Mouse (Mus musculus): ENCODE results near the gene H2-Ab1. TPM values are rescaled to one million over a fixed set of nuclear protein-coding genes. Genes with fewer than 3 reads are reported as not detected.

H2-Ab1 gene
- total RNA-seq, 1 experiment: 1.9 TPM

DNA sequence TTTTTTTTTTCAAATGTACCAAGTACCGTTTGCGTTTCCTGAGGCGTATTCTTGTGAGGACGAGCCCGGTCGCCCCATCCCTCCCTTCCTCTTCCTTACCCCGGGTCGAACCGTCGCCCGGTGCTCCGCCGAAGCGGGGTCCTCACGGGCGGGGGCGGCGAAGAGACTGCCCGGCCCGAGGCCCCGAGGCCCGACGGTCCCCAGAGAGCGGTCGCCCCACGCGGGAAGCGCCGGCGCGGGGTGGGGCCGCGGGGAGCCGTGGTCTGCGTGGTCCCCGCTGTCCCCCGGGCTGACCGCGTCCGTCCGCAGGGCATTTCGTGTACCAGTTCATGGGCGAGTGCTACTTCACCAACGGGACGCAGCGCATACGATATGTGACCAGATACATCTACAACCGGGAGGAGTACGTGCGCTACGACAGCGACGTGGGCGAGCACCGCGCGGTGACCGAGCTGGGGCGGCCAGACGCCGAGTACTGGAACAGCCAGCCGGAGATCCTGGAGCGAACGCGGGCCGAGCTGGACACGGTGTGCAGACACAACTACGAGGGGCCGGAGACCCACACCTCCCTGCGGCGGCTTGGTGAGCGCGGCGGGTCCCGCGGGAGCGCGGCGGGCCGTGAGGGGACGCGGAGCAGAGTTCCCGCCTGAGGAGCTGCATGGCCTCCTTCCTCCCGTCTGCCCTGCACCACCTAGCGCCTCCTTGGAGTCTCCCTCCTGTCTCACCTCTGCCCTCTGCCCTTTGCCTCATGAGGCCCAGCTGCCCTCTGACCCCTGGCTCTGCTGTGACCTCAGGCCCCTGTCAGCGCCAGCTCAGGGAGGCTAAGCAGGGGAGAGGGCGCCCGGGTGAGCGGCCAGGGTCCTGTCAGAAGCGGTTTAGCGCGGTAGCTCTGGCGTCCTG lies 7.2 kb downstream of the H2-Ab1 start:
- H3K9me3 ChIP-seq (ENCODE audit: control insufficient read depth, insufficient read depth, low read depth, low read length): no peaks in the 10 kb centered on the region
- DNase-seq (ENCODE audit: low read depth, low spot score): no peak
- no peak overlapping the region for H3K27ac ChIP-seq (ENCODE audit: insufficient read depth, low read depth, low read length, poor library complexity, severe bottlenecking)
- peaks cover 0 to 2% of the 10 kb centered on the region in 2 experiments; a peak in 1 of 4 replicates for H3K4me1 ChIP-seq (ENCODE audit: control insufficient read depth in 2 of 2, insufficient read depth in 2 of 2, low read length in 2 of 2, poor library complexity in 1 of 2)
- H3K36me3 ChIP-seq (ENCODE audit: control insufficient read depth, insufficient read depth, low read length, poor library complexity, severe bottlenecking): no peaks in the 10 kb centered on the region
- H3K4me3 ChIP-seq (ENCODE audit: insufficient read depth in 1 of 2, low read depth in 1 of 2, low read length in 2 of 2, poor library complexity in 1 of 2, severe bottlenecking in 1 of 2): peak overlapping the region; percentile 52 to 58
- in situ Hi-C loops (cut with MboI; ENCODE audit: low sequenced_read_pairs in 2 of 2, unreplicated experiment in 2 of 2): no loop called here
- peak overlapping the region; percentile 40 for H3K9ac ChIP-seq (ENCODE audit: insufficient read depth, low read depth, low read length, poor library complexity, severe bottlenecking)
- TF ChIP-seq MAFK (IDR thresholded peaks at IDR 0.05; ENCODE audit: insufficient read depth, low read depth, low read length) (no peak), ZC3H11A (IDR thresholded peaks at IDR 0.05; ENCODE audit: borderline replicate concordance, low read depth, low read length) (no peak)

DNA sequence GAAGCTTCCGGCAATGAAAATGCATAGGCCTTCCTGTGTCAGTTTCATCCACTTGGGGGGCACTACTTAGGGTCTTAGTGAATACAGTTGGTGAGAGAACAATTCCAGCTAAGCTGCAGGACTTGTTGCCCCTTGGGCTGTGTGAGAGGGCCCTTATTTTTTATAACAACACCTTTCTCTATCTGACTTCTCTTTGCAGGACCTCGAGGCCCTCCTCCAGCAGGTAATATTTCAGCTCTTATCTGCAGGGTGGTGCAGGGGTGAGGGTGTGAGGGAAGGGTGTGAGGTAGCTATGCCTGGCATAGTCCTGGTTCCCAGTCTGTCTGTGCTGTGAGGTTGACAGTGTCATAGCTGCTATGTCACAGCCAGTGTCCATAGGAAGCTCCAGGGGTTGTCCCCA lies 10.8 kb downstream of the H2-Ab1 start:
- TF ChIP-seq ZC3H11A (IDR thresholded peaks at IDR 0.05; ENCODE audit: borderline replicate concordance, low read depth, low read length) (no peak), MAFK (IDR thresholded peaks at IDR 0.05; ENCODE audit: insufficient read depth, low read depth, low read length) (no peak), CHD2 (IDR thresholded peaks at IDR 0.05; ENCODE audit: low read depth, low read length) (no peak), HCFC1 (IDR thresholded peaks at IDR 0.05; ENCODE audit: borderline replicate concordance, insufficient read depth, low read length) (no peak), ZNF384 (IDR thresholded peaks at IDR 0.05; ENCODE audit: low read depth, low read length) (no peak)
- Histone ChIP-seq H3K36me3 (ENCODE audit: control insufficient read depth, insufficient read depth, low read length, poor library complexity, severe bottlenecking) (no peaks in the 10 kb centered on the region), H3K9ac (ENCODE audit: insufficient read depth, low read depth, low read length, poor library complexity, severe bottlenecking) (no peak overlapping the region), H3K27ac (ENCODE audit: insufficient read depth, low read depth, low read length, poor library complexity, severe bottlenecking) (no peak overlapping the region), H3K9me3 (ENCODE audit: control insufficient read depth, insufficient read depth, low read depth, low read length) (no peaks in the 10 kb centered on the region), H3K4me3 (ENCODE audit: insufficient read depth in 1 of 2, low read depth in 1 of 2, low read length in 2 of 2, poor library complexity in 1 of 2, severe bottlenecking in 1 of 2) (no peak overlapping the region), H3K4me1 (ENCODE audit: control insufficient read depth in 2 of 2, insufficient read depth in 2 of 2, low read length in 2 of 2, poor library complexity in 1 of 2) (peaks cover 0 to 2% of the 10 kb centered on the region in 2 experiments; a peak in 1 of 4 replicates)
- in situ Hi-C loops (cut with MboI; ENCODE audit: low sequenced_read_pairs in 2 of 2, unreplicated experiment in 2 of 2): no loop called here
- DNase-seq (ENCODE audit: low read depth, low spot score): no peak

DNA sequence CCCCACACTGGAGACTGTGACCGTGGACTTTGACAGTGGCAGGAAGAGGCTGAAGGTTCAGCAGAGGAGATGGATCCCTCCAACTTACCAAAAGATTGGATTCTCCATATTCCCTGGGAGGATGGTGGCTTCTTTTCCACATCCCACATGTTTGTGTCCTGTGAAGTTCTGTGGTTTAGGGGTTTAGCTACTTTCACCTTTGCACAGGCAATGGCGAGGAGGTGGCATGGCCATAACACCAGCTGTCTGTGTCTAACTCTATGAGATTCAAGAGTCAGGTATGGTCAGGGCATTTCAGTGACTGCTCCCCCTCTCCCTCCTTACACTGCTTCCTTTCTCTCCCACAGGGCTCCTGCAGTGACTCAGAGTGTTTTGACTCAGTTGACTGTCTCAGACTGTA lies 11.3 kb downstream of the H2-Ab1 start:
- Histone ChIP-seq H3K27ac (ENCODE audit: insufficient read depth, low read depth, low read length, poor library complexity, severe bottlenecking) (no peak overlapping the region), H3K4me3 (ENCODE audit: insufficient read depth in 1 of 2, low read depth in 1 of 2, low read length in 2 of 2, poor library complexity in 1 of 2, severe bottlenecking in 1 of 2) (no peak overlapping the region), H3K9ac (ENCODE audit: insufficient read depth, low read depth, low read length, poor library complexity, severe bottlenecking) (no peak overlapping the region), H3K4me1 (ENCODE audit: control insufficient read depth in 2 of 2, insufficient read depth in 2 of 2, low read length in 2 of 2, poor library complexity in 1 of 2) (peaks cover 0 to 2% of the 10 kb centered on the region in 2 experiments; a peak in 1 of 4 replicates), H3K9me3 (ENCODE audit: control insufficient read depth, insufficient read depth, low read depth, low read length) (no peaks in the 10 kb centered on the region), H3K36me3 (ENCODE audit: control insufficient read depth, insufficient read depth, low read length, poor library complexity, severe bottlenecking) (no peaks in the 10 kb centered on the region)
- DNase-seq (ENCODE audit: low read depth, low spot score): no peak
- in situ Hi-C loops (cut with MboI; ENCODE audit: low sequenced_read_pairs in 2 of 2, unreplicated experiment in 2 of 2): no loop called here
- no peak for TF ChIP-seq CHD2 (IDR thresholded peaks at IDR 0.05; ENCODE audit: low read depth, low read length)
- TF ChIP-seq MAFK (IDR thresholded peaks at IDR 0.05; ENCODE audit: insufficient read depth, low read depth, low read length): no peak
- TF ChIP-seq ZNF384 (IDR thresholded peaks at IDR 0.05; ENCODE audit: low read depth, low read length): no peak
- TF ChIP-seq HCFC1 (IDR thresholded peaks at IDR 0.05; ENCODE audit: borderline replicate concordance, insufficient read depth, low read length): no peak
- TF ChIP-seq ZC3H11A (IDR thresholded peaks at IDR 0.05; ENCODE audit: borderline replicate concordance, low read depth, low read length): no peak

DNA sequence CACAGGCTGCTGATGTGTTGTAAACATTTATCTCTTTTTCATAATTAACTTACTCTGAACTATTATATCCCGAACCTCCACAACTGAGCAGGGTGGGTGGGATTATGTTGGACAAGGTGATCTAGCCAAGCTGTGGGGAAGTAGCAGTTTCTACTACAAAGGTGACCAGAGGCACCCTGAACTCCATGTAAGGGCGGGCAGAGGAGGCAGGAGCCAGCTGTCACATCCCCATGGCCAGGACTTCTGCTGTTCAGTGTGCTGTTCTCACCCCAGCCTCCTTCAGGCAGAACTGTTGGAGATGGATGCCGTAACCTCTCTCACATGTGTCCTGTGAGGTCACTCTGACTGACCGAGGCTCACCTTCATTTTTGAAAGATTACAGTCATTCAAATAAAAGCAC lies 12.3 kb downstream of the H2-Ab1 start:
- TF ChIP-seq HCFC1 (IDR thresholded peaks at IDR 0.05; ENCODE audit: borderline replicate concordance, insufficient read depth, low read length) (no peak), MAFK (IDR thresholded peaks at IDR 0.05; ENCODE audit: insufficient read depth, low read depth, low read length) (no peak), ZNF384 (IDR thresholded peaks at IDR 0.05; ENCODE audit: low read depth, low read length) (no peak), CHD2 (IDR thresholded peaks at IDR 0.05; ENCODE audit: low read depth, low read length) (no peak), ZC3H11A (IDR thresholded peaks at IDR 0.05; ENCODE audit: borderline replicate concordance, low read depth, low read length) (no peak)
- in situ Hi-C loops (cut with MboI; ENCODE audit: low sequenced_read_pairs in 2 of 2, unreplicated experiment in 2 of 2): no loop called here
- H3K9ac ChIP-seq (ENCODE audit: insufficient read depth, low read depth, low read length, poor library complexity, severe bottlenecking): no peak overlapping the region
- H3K9me3 ChIP-seq (ENCODE audit: control insufficient read depth, insufficient read depth, low read depth, low read length): no peaks in the 10 kb centered on the region
- H3K4me1 ChIP-seq (ENCODE audit: control insufficient read depth in 2 of 2, insufficient read depth in 2 of 2, low read length in 2 of 2, poor library complexity in 1 of 2): no peaks in the 10 kb centered on the region
- H3K4me3 ChIP-seq (ENCODE audit: insufficient read depth in 1 of 2, low read depth in 1 of 2, low read length in 2 of 2, poor library complexity in 1 of 2, severe bottlenecking in 1 of 2): no peak overlapping the region
- no peaks in the 10 kb centered on the region for H3K36me3 ChIP-seq (ENCODE audit: control insufficient read depth, insufficient read depth, low read length, poor library complexity, severe bottlenecking)
- DNase-seq (ENCODE audit: low read depth, low spot score): no peak
- no peak overlapping the region for H3K27ac ChIP-seq (ENCODE audit: insufficient read depth, low read depth, low read length, poor library complexity, severe bottlenecking)

All from ES-E14 (cell line).